Mouse (Mus musculus) midbrain, embryonic 13.5 days (tissue): ENCODE measurements around the gene Ipo4. TPM values are rescaled to one million over a fixed set of nuclear protein-coding genes. Genes with fewer than 3 reads are reported as not detected.
A peak's percentile ranks its signal among the peaks of the same experiment; 100 is the strongest.

Experiments
- ATAC-seq: fragments of 200-750 bp; cut with Nextera tagmentation; 2 replicates; pipeline ENCODE4 v1.8.0; 2017; ENCODE audit warnings: mild to moderate bottlenecking, moderate TSS enrichment, moderate library complexity
- H3K27ac ChIP-seq: fragments of 300-500 bp; sonication (generic); 2 replicates; pipeline ENCODE4 v1.5.1; 2015; ENCODE audit warnings: inconsistent platforms, mild to moderate bottlenecking, moderate library complexity
- H3K27me3 ChIP-seq: fragments of 300-500 bp; sonication (generic); 2 replicates; pipeline ENCODE4 v1.6.1; 2015; ENCODE audit warnings: mild to moderate bottlenecking, inconsistent platforms
- H3K36me3 ChIP-seq: fragments of 300-500 bp; sonication (generic); 2 replicates; pipeline ENCODE4 v1.6.1; 2015; ENCODE audit warnings: mild to moderate bottlenecking, inconsistent platforms
- H3K4me1 ChIP-seq: fragments of 300-500 bp; sonication (generic); replicated peaks from 2 replicates; pipeline ENCODE4 v1.6.1; 2015; ENCODE audit warnings: inconsistent platforms
- H3K4me2 ChIP-seq: fragments of 300-500 bp; sonication (generic); replicated peaks from 2 replicates; pipeline ENCODE4 v1.6.1; 2015; ENCODE audit warnings: moderate library complexity, mild to moderate bottlenecking, inconsistent platforms
- H3K4me3 ChIP-seq: fragments of 300-500 bp; sonication (generic); replicated peaks from 2 replicates; pipeline ENCODE4 v1.5.1; 2015; ENCODE audit warnings: mild to moderate bottlenecking, inconsistent platforms
- H3K9ac ChIP-seq: fragments of 300-500 bp; sonication (generic); replicated peaks from 2 replicates; pipeline ENCODE4 v1.6.1; 2015; ENCODE audit warnings: mild to moderate bottlenecking, inconsistent platforms
- H3K9me3 ChIP-seq: fragments of 300-500 bp; sonication (generic); 2 replicates; pipeline ENCODE4 v1.6.1; 2016; ENCODE audit warnings: mild to moderate bottlenecking, inconsistent platforms
- WGBS: fragments of 180-500 bp; shearing (Covaris S2); methylation state at CpG from one replicate; pipeline ENCODE4 v1.1.7; 2015; 5-methylcytosine and 5-hydroxymethylcytosine counted together
- polyA plus RNA-seq: library from polyadenylated mRNA; unstranded; fragments of >200 nt; fragmentation: Nextera tagmentation; extraction: Ambion mirVana; gene quantifications from 2 replicates; pipeline ENCODE4 v1.2.1, GENCODE M21; 2015

Ipo4 gene
- polyA plus RNA-seq, 1 experiment from 2014 or later: 75.1 TPM

DNA sequence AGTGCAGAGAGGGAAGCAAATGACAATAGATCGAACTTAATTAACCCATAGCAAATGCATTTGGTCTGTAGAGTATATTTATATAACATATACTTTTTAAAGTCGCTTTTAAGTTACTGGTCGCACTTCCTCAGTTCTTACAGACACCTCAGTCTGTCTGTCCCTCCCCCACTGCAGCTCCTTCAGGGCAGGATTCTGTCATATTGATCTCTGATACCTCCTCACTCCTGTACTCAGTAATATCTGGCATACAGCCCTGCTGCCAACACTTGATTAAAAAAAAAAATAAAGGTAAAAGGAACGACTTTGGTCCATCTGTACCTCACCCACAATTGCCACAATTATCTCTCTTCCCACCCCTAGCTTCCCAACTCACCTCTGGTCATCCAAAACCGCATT lies 51.5 kb downstream of the Ipo4 start:
- Histone ChIP-seq H3K4me2 (peak overlapping the region; percentile 65), H3K9ac (peak overlapping the region; percentile 72; the same call in 1 of the 2 replicates), H3K9me3 (no peaks in the 10 kb centered on the region), H3K27ac (no peak overlapping the region), H3K27me3 (no peaks in the 10 kb centered on the region), H3K36me3 (peaks cover 34% of the 10 kb centered on the region), H3K4me3 (peak overlapping the region; percentile 47), H3K4me1 (peaks cover 20% of the 10 kb centered on the region)
- ATAC-seq: no peak
- 38% methylated on average over 5 of the region's 5 CpGs for WGBS

DNA sequence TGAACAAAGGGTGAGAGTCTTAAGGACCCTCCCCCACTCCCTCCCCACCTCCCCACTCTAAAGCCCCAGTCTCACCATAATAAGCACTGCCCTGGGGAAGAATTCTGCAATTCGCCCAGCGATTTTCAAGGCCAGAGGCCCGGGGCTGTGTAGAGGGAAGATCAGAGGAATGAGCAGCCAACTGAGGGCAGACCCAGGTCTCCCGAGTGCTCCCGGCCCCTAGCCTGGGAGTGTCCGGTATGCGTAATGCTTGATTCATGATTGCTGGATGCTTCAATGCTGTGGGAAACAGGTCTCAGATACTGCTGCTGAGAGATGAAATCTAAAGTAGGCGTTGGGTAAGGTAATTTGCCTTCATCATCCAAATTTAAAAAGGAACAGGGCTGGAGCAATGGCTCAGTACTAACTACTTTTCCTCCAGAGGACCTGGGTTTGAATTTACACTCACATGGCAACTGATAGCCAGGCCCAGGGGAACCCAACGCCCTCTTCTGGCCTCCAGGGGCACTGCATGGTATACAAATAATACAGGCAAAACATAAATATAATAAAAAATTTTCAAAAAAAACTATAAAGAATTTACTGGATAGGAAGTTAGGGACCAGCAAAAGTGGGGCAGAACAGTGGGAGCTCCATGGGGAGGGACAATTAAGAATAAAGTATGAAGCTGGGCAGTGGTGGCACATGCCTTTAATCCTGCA lies 53.6 kb downstream of the Ipo4 start:
- Histone ChIP-seq H3K9me3 (no peaks in the 10 kb centered on the region), H3K4me1 (peaks cover 32% of the 10 kb centered on the region), H3K27me3 (no peaks in the 10 kb centered on the region), H3K4me2 (no peak overlapping the region), H3K36me3 (peaks cover 24% of the 10 kb centered on the region), H3K9ac (no peak overlapping the region), H3K27ac (no peak overlapping the region), H3K4me3 (no peak overlapping the region)
- 67% methylated on average over 9 of the region's 9 CpGs for WGBS
- ATAC-seq: no peak

DNA sequence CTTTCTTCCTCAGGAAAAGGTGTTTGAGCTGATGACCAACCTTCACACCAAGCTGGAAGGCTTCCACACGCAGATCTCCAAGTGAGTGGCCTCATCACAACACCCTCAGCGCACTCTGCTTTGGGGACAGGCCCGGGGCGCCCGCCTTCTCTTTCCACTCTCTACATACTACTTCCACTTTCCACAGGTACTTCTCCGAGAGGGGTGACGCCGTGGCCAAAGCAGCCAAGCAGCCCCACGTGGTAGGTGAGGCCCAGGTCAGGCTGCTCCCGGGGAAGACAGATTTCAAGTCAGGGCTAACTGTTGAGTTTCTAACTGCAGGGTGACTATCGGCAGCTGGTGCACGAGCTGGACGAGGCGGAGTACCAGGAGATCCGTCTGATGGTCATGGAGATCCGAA lies 55.0 kb downstream of the Ipo4 start:
- H3K4me3 ChIP-seq: no peak overlapping the region
- H3K36me3 ChIP-seq: peaks cover 21% of the 10 kb centered on the region
- H3K27me3 ChIP-seq: no peaks in the 10 kb centered on the region
- WGBS: 95% methylated on average over 16 of the region's 16 CpGs
- H3K4me2 ChIP-seq: no peak overlapping the region
- ATAC-seq: no peak
- no peak overlapping the region for H3K27ac ChIP-seq
- H3K9me3 ChIP-seq: no peaks in the 10 kb centered on the region
- peaks cover 32% of the 10 kb centered on the region for H3K4me1 ChIP-seq
- H3K9ac ChIP-seq: no peak overlapping the region

DNA sequence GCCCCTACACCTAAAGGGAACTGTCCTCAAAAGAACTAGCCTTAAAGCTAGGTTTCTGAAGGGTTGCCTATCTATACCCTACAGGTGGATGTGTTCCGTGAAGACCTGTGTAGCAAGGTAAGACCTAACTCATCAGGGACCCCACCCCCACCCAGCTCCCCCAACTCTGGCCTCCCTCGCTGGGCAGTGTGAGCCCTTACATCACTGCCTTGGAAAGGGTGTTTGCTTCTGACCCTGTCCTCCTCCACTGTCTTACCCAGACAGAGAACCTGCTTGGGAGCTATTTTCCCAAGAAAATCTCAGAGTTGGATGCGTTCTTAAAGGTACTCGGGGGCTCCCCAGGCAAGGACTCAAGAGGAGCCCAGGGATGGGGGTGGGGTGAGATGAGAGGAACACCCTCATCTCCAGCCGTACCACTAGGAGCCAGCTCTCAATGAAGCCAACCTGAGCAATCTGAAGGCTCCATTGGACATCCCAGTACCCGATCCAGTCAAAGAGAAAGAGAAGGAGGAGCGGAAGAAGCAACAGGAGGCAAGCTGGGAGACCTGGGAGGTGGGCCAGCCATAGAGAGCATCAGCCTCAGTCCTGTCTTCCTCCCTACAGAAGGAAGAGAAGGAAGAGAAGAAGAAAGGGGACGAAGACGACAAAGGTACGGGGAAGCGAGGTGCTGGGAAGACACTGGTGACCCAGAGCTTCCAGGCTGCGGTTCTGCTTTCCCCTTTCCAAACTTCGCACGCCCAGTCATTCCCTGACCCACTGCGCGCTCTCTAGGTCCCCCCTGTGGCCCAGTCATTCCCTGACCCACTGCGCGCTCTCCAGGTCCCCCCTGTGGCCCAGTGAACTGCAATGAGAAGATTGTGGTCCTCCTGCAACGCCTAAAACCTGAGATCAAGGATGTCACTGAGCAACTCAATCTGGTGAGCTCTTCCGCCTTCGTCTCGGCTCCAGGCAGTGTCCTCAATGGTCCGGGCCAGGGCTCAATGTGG lies 56.0 kb downstream of the Ipo4 start:
- H3K4me3 ChIP-seq: no peak overlapping the region
- 0 out of 2 replicates have a peak overlapping the region, but pooled peaks have one; percentile 88 for H3K4me2 ChIP-seq
- no peak for ATAC-seq
- no peak overlapping the region for H3K9ac ChIP-seq
- H3K27ac ChIP-seq: no peak overlapping the region
- H3K36me3 ChIP-seq: peaks cover 21% of the 10 kb centered on the region
- no peaks in the 10 kb centered on the region for H3K9me3 ChIP-seq
- WGBS: 83% methylated on average over 23 of the region's 23 CpGs
- H3K4me1 ChIP-seq: peaks cover 26% of the 10 kb centered on the region
- H3K27me3 ChIP-seq: no peaks in the 10 kb centered on the region

DNA sequence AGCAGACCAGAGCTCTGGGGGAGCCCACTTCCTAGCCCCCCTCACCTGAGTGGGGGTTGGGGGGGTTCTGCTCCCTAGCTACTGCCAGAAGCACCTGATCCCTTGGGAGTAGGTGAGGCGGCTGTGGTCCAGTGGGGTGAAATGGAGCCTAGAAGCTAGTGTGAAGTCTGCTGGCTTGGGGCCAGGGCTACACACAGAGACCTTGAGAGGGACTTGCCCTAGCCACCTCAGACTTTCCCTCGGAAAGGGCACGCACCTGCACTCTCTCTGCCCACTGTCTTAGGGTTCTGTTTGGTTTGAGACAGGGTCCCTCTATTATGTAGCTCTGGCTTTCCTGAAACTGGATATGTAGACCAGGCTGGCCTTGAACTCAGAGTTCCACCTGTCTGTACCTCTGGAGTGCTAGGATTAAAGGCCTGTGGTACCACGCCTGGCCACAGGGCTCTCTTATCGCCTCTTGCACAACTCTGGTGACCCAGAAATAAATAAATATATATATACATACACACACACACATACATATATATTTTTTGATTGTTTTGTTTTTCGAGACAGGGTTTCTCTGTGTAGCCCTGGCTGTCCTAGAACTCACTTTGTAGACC lies 57.0 kb downstream of the Ipo4 start:
- H3K9me3 ChIP-seq: no peaks in the 10 kb centered on the region
- H3K27me3 ChIP-seq: no peaks in the 10 kb centered on the region
- peak overlapping the region; percentile 86 for H3K27ac ChIP-seq
- peak overlapping the region; percentile 88 for H3K4me2 ChIP-seq
- peak; percentile 55 for ATAC-seq
- H3K4me1 ChIP-seq: peaks cover 20% of the 10 kb centered on the region
- peak overlapping the region; percentile 81 for H3K9ac ChIP-seq
- H3K36me3 ChIP-seq: peaks cover 21% of the 10 kb centered on the region
- 34% methylated on average over 6 of the region's 6 CpGs for WGBS
- H3K4me3 ChIP-seq: peak overlapping the region; percentile 53

DNA sequence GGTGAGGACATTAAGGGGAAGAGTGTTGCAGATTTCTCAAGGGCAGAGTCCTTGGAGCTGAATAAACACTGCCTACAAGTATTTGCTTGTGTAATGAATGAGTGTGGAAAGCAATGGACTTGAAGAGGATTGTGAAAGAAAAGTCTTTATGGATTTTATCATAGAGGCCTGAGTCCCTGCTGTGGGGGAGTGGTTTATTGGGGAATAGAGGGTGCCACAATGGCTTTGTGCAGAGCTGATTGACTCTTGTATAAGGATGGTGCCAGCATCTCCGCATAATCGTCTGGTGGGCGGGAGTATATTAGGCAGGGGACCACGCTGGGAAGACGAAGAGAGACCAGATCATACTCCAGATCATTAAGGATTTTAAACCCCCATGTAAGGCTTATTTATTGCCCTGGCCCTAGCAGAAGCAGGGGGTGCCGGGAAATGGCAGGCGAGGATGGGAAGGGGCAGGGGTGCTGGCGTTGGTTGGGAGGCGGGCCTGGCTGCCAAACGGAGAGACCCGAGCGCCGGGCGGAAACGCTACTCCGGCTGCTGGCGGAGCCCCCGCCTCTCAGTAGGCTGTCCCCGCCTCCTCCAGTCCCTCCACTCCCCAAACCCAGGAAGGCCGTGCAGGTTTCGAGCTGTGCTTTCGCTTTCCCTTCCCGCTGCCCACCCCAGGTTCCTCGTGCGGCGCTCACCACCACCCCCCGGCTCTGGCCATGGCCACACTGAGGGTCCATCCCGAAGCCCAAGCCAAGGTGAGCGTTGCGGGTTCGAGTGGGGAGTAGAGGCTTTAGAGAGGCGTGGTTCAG lies 57.7 kb downstream of the Ipo4 start, which contains the start of gene Psme1:
Psme1 (plus strand) TSS at position 253 of the 797 bp plus-strand sequence.
- under 1% methylated on average over 31 of the region's 32 CpGs for whole genome bisulfite sequencing
- Histone ChIP-seq H3K4me1 (peaks cover 20% of the 10 kb centered on the region), H3K4me3 (peak within 1 kb of the TSS; percentile 53), H3K9ac (peak within 1 kb of the TSS; percentile 81), H3K36me3 (peaks cover 21% of the 10 kb centered on the region), H3K9me3 (no peaks in the 10 kb centered on the region), H3K4me2 (peak within 1 kb of the TSS; percentile 88), H3K27me3 (no peaks in the 10 kb centered on the region), H3K27ac (peak within 1 kb of the TSS; percentile 86)
- ATAC-seq: peak; percentile 94

DNA sequence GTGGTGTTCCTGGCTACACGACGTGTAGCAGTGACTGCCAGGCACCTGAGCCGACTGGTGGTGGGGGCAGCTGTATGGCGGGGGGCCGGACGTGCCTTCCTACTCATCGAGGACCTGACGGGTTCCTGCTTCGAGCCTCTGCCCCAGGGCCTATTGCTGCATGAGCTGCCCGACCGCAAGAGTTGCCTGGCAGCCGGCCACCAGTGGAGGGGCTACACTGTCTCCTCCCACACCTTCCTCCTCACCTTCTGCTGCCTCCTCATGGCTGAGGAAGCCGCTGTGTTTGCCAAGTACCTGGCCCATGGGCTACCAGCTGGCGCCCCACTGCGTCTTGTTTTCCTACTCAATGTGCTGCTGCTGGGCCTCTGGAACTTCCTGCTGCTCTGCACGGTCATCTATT lies 59.4 kb downstream of the Ipo4 start:
- 85% methylated on average over 16 of the region's 16 CpGs for WGBS
- no peaks in the 10 kb centered on the region for H3K27me3 ChIP-seq
- no peak overlapping the region for H3K4me2 ChIP-seq
- no peaks in the 10 kb centered on the region for H3K9me3 ChIP-seq
- H3K4me3 ChIP-seq: no peak overlapping the region
- H3K27ac ChIP-seq: no peak overlapping the region
- H3K9ac ChIP-seq: no peak overlapping the region
- H3K4me1 ChIP-seq: peaks cover 20% of the 10 kb centered on the region
- ATAC-seq: no peak
- peaks cover 17% of the 10 kb centered on the region for H3K36me3 ChIP-seq

DNA sequence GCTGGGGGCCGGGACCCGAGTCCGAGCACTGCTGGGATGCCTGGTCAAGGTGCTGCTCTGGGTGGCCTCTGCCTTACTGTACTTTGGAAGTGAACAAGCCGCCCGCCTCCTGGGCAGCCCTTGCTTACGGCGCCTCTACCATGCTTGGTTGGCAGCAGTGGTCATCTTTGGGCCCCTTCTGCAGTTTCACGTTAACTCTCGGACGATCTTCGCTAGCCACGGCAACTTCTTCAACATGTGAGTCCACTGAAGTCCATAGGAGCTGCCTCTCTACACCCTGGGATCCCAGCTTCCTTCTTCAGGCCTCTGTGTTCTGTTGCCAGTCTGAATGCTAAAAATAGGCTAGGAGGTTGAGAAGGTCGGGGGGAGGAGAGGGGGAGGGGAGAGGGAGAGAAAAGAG lies 60.0 kb downstream of the Ipo4 start:
- H3K27ac ChIP-seq: no peak overlapping the region
- H3K4me2 ChIP-seq: no peak overlapping the region
- H3K4me3 ChIP-seq: no peak overlapping the region
- 77% methylated on average over 13 of the region's 13 CpGs for WGBS
- peaks cover 14% of the 10 kb centered on the region for H3K36me3 ChIP-seq
- no peaks in the 10 kb centered on the region for H3K9me3 ChIP-seq
- H3K4me1 ChIP-seq: peaks cover 20% of the 10 kb centered on the region
- ATAC-seq: no peak
- H3K9ac ChIP-seq: no peak overlapping the region
- no peaks in the 10 kb centered on the region for H3K27me3 ChIP-seq

Other genes with a start within 250 kb of the Ipo4 start
- 31.2 and 31.6 TPM in 2 replicates for gene Dhrs4, start 157.2 kb downstream of the Ipo4 start, polyA plus RNA-seq
- 17.0 and 24.5 TPM in 2 replicates for gene Carmil3, start 145.3 kb downstream of the Ipo4 start, polyA plus RNA-seq
- 0.70 and 0.88 TPM in 2 replicates for gene Cpne6, start 125.5 kb downstream of the Ipo4 start, polyA plus RNA-seq
- gene Nrl, start 111.0 kb downstream of the Ipo4 start, polyA plus RNA-seq: 0.08 TPM in 1 of 2 replicates, not detected in the other
- gene Pck2, start 95.7 kb downstream of the Ipo4 start, polyA plus RNA-seq: 16.6 and 19.5 TPM in 2 replicates
- 126 and 134 TPM in 2 replicates for gene Dcaf11, start 76.0 kb downstream of the Ipo4 start, polyA plus RNA-seq
- gene A730061H03Rik, start 75.6 kb downstream of the Ipo4 start, polyA plus RNA-seq: 0.43 and 0.92 TPM in 2 replicates
- gene Fitm1, start 60.3 kb downstream of the Ipo4 start, polyA plus RNA-seq: not detected in 2 replicates
- 176 TPM in 2 replicates for gene Psme1, start 57.8 kb downstream of the Ipo4 start, polyA plus RNA-seq
- 9.7 and 12.1 TPM in 2 replicates for gene Emc9, start 50.7 kb downstream of the Ipo4 start, polyA plus RNA-seq
- 198 and 217 TPM in 2 replicates for gene Psme2, start 44.8 kb downstream of the Ipo4 start, polyA plus RNA-seq
- 22.0 and 24.1 TPM in 2 replicates for gene Rnf31, start 44.2 kb downstream of the Ipo4 start, polyA plus RNA-seq
- gene Irf9, start 32.4 kb downstream of the Ipo4 start, polyA plus RNA-seq: 7.8 and 8.7 TPM in 2 replicates
- gene Rec8, start 17.9 kb downstream of the Ipo4 start, polyA plus RNA-seq: 6.6 and 7.3 TPM in 2 replicates
- gene Gm49378, start 1.9 kb upstream of the Ipo4 start, polyA plus RNA-seq: 1.6 and 2.1 TPM in 2 replicates
- gene Tm9sf1, start 7.8 kb upstream of the Ipo4 start, polyA plus RNA-seq: 59.7 and 59.8 TPM in 2 replicates
- 0.38 and 0.59 TPM in 2 replicates for gene Tssk4, start 14.2 kb upstream of the Ipo4 start, polyA plus RNA-seq
- 69.7 and 75.0 TPM in 2 replicates for gene Mdp1, start 24.6 kb upstream of the Ipo4 start, polyA plus RNA-seq
- 49.5 and 53.3 TPM in 2 replicates for gene Gmpr2, start 36.0 kb upstream of the Ipo4 start, polyA plus RNA-seq
- 605 and 607 TPM in 2 replicates for gene Nedd8, start 36.2 kb upstream of the Ipo4 start, polyA plus RNA-seq
- gene Tinf2, start 45.9 kb upstream of the Ipo4 start, polyA plus RNA-seq: 36.9 and 38.5 TPM in 2 replicates
- gene Tgm1, start 78.0 kb upstream of the Ipo4 start, polyA plus RNA-seq: 0.32 and 0.46 TPM in 2 replicates
- 45.0 and 48.8 TPM in 2 replicates for gene Rabggta, start 86.3 kb upstream of the Ipo4 start, polyA plus RNA-seq
- 66.3 and 68.8 TPM in 2 replicates for gene Dhrs1, start 109.7 kb upstream of the Ipo4 start, polyA plus RNA-seq
- gene Nop9, start 109.7 kb upstream of the Ipo4 start, polyA plus RNA-seq: 33.8 and 36.2 TPM in 2 replicates
- gene Cideb, start 122.5 kb upstream of the Ipo4 start, polyA plus RNA-seq: 0.19 TPM in 1 of 2 replicates, not detected in the other
- gene Ltb4r2, start 125.5 kb upstream of the Ipo4 start, polyA plus RNA-seq: 0.22 and 0.28 TPM in 2 replicates
- 0.26 TPM in 1 of 2 replicates, not detected in the other for gene Ltb4r1, start 130.0 kb upstream of the Ipo4 start, polyA plus RNA-seq
- 4.1 and 4.2 TPM in 2 replicates for gene Adcy4, start 148.1 kb upstream of the Ipo4 start, polyA plus RNA-seq
- 2.3 and 2.4 TPM in 2 replicates for gene Ripk3, start 152.9 kb upstream of the Ipo4 start, polyA plus RNA-seq
- gene Nfatc4, start 187.2 kb upstream of the Ipo4 start, polyA plus RNA-seq: 7.9 and 8.8 TPM in 2 replicates
- 13.4 and 13.5 TPM in 2 replicates for gene Nynrin, start 218.1 kb upstream of the Ipo4 start, polyA plus RNA-seq
- gene Cbln3, start 248.4 kb upstream of the Ipo4 start, polyA plus RNA-seq: 0.23 and 0.26 TPM in 2 replicates
- 10.1 and 11.1 TPM in 2 replicates for gene Khnyn, start 249.0 kb upstream of the Ipo4 start, polyA plus RNA-seq